Mouse (Mus musculus) left cerebral cortex, postnatal 36 days (tissue): ENCODE data around the gene Sox6. TPM values are rescaled to one million over a fixed set of nuclear protein-coding genes. Genes with fewer than 3 reads are reported as not detected.
A peak's percentile ranks its signal among the peaks of the same experiment; 100 is the strongest.
"Not testable (repeated sequence)": the region's sequence is repeated elsewhere in the genome, so short reads cannot be mapped to it uniquely, and the experiment has no call there.

Experiments used
- DNase-seq, 2 experiments: peaks; one replicate each; pipeline ENCODE4 v3.0.0; 2021 to 2022; ENCODE audit warnings: low spot score in 2 of 2, mixed read lengths in 1 of 2
- intact Hi-C: fragments of 180-260 bp; cut with DNase I; formaldehyde crosslinking; loops from one replicate; pipeline ENCODE4 v1.15.1; 2025
- total RNA-seq, 2 experiments: library from RNA; stranded (reverse); gene quantifications; 2 replicates each; pipeline ENCODE4 v1.2.3; 2021

Sox6 gene
- 10 to 100 TPM; 25.8 to 32.7 TPM for total RNA-seq

DNA sequence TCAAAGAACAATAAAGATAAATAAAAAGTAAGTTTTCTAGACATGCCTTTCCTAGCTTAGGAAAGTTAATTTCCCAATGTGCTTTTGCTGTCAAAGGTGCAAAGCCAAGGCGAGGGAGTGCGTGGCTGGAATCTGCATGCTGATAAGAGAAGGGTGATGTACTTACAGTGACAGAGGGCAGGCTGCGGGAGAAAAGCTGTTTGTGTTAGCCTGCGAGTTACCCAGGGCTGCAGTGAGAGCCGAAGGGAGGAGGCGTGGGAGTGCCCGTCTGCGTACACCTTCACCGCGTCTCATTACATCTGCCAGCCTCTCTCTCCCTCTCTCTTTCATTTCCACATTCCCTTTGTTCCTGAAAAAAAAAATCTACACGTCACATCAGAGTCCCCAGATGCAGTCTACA is at the start of gene Sox6:
Gene Sox6, minus strand, starts transcription at position 286 of the 400 bp plus-strand sequence.
- DNase-seq, result no peak
- intact Hi-C loops, result loop anchor here (5.0 kb wide), 1 partner anchor 671 kb away; no protein-coding TSS in a partner anchor

- intact Hi-C loops, DNase-seq: not testable (repeated sequence)
Measured at GRCm38 (mm10) chr7:116084366-116084765, 45.8 kb upstream of the Sox6 start, which contains the start of gene Gm4353. Gene Gm4353 (minus strand): TSS chr7:116084635.

GRCm38 (mm10) chr7:116060739-116061138 is 22.1 kb upstream of the Sox6 start:
- no peak for DNase-seq
- intact Hi-C loops, result no loop called here

GRCm38 (mm10) chr7:116040470-116041019 is 1.9 kb upstream of the Sox6 start:
- no peak for DNase-seq
- intact Hi-C loops, result loop anchor here (2.0 kb wide), 1 partner anchor 824 kb away; no protein-coding TSS in a partner anchor

DNA sequence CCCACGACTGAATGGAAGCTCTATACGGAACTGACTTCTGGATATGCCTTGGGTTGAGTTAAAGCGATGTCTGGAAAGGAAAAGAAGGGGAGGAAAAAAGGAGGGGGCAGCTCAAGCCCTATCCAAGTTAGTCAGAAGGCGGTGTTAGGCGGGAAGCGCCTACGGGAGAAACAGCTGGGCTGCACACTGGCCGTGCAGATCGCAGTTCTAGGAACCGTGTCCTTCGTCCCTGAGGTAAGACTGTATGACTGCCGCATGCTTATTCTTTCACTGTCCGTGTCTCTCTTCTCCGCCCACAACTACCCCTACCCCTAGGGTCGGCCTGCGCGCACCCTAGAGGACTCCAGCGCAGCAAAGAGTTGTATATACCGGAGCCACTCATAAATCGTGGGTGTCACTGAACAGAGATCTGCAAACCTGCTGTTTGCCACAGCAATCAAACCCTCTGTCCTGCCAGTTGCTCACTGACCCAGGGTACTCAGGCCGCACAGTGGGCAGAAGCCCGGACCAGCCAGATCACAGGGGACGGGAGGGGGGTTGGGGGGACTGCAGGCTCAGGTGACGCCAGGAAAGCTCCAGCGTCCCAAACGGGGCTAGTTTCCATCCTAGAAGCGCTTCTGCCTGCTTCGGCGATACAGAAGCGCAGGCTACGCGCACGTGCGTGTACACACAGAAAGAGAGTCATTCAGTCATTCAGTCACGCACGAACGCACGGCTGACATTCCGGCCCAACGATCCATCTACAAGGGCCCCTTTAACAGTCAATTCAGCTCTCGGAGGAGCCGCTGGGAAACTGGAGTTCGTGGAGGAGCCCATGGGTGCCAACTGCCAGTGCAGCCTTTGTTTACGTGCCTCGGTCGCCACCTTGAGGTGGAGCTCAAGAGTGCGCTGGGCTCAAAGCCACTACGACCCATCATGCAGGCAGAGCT is 1.2 kb upstream of the Sox6 start:
- intact Hi-C loops, result loop anchor here (2.0 to 5.0 kb wide), 2 partner anchors 673 to 823 kb away; no protein-coding TSS in a partner anchor
- DNase-seq, result peak; percentile 80 to 86

DNA sequence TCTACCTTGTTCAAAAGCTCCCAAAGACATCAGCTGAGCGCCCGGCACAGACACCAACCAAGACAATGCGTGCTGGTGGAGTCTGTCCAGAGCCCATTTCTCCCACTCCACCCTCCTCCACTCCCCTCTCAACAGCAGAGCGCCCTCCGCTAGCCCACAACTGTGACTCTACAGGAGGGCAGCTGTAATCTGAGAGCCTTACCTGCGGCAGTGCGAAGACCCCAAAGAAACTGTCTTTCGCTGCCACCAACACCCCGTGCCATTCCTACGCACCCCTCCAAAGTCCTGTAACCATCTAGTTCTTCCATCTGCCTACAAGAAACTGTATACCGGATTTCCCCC is 571 bp upstream of the Sox6 start, which contains the start of gene 1110004F10Rik:
Gene 1110004F10Rik, plus strand, starts transcription at position 202 of the 342 bp plus-strand sequence.
- intact Hi-C loops, result loop anchor here (5.0 kb wide), 1 partner anchor 672 kb away; no protein-coding TSS in a partner anchor
- peak in 1 of 2 experiments; percentile 20 for DNase-seq

GRCm38 (mm10) chr7:116038024-116038423 is 572 bp downstream of the Sox6 start:
- no peak for DNase-seq
- intact Hi-C loops, result loop anchor here (5.0 kb wide), 1 partner anchor 671 kb away; no protein-coding TSS in a partner anchor

DNA sequence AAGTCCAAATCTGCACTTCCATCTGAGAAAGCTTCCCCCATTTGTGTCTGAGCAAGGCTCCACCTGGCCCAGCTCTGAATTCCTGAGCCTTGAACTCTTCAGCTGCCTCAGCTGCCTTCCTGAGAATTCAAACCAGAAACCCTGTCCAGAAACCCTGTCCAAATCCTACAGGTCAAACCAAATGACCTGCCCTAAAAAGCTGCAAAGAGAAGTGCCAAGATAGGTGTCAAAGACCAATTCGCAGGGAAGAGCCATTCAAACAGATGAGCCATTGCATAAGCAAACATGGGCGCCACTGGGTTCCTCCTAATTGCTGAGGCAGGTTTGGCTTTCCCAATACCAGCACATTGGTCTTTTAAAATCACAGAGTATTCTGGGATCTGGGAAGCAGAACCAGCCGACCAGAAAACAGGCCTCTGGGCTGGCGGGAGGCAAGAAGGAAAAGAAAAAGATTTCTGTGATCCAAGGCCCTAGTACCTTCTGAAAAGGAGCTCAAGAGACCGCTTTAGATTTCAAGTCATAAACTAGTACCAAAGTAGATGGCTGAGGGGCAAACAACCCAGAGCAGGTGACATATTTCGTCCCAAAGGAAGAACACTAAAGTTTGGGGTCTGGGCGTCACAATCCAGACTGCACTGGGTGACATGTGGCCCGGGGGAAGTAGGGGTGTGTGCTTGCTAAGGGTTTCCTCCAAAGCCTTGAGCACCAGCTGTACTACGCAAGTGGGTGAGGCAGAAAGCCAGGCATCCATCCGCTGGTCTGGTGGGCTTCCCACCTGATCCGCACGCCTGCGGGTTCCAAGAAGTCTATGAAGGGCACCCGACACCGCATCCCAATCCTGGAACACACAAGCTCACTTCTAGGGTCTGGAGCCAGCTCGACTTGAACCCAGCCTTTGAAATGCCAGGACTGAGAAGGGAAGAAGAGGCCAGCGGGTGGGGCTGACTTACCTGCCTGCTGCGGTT is 1.7 kb downstream of the Sox6 start:
- intact Hi-C loops, result loop anchor here (5.0 kb wide), 1 partner anchor 670 kb away; no protein-coding TSS in a partner anchor
- DNase-seq, result no peak

DNA sequence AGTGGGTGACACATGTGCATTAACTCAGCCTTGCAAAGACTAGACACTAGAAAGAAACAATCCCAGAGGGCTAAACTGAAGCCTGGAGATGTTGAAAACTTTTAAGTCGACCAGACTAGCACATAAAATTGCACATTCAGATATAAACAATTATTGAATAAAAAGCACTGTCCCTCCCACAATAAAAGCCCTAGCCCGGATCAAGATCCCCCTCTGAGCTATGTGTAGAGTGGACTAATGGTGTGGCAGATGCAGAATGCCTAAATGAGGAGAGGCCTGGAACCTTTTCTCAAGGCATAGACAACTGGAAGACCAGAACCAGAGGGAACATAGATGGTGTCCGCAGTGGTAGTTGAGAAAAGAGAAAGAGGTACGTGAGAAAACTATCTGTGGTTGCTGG is 3.1 kb downstream of the Sox6 start:
- no peak for DNase-seq
- intact Hi-C loops, result loop anchor here (5.0 kb wide), 1 partner anchor 668 kb away; no protein-coding TSS in a partner anchor

DNA sequence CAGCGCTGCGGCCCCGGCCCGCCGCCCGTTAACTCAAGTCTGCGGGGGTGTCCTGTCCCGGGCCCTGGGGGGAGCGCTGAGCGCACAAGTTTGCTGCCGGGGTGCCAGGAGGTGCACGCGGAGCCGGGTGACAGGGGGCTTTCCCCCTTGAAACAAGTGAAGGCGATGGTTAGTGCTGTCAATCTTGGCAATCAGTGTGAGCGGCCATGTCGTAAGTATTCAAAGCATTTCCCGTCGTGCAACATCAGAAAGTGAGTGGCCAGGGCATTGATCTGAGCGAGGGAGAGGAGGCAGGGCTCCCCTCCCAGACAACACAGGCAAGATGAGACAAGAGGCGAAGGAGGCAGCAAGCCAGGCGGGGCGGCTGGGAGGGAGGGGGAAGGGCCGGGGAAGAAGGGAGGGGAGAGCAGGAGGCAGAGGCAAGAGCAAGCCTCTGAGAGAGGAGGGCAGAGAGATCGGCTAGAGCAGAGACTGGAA is 4.3 kb downstream of the Sox6 start:
- peak in 1 of 2 experiments; percentile 13 for DNase-seq
- intact Hi-C loops, result loop anchor here (5.0 kb wide), 3 partner anchors 207 to 1162 kb away; no protein-coding TSS in a partner anchor

DNA sequence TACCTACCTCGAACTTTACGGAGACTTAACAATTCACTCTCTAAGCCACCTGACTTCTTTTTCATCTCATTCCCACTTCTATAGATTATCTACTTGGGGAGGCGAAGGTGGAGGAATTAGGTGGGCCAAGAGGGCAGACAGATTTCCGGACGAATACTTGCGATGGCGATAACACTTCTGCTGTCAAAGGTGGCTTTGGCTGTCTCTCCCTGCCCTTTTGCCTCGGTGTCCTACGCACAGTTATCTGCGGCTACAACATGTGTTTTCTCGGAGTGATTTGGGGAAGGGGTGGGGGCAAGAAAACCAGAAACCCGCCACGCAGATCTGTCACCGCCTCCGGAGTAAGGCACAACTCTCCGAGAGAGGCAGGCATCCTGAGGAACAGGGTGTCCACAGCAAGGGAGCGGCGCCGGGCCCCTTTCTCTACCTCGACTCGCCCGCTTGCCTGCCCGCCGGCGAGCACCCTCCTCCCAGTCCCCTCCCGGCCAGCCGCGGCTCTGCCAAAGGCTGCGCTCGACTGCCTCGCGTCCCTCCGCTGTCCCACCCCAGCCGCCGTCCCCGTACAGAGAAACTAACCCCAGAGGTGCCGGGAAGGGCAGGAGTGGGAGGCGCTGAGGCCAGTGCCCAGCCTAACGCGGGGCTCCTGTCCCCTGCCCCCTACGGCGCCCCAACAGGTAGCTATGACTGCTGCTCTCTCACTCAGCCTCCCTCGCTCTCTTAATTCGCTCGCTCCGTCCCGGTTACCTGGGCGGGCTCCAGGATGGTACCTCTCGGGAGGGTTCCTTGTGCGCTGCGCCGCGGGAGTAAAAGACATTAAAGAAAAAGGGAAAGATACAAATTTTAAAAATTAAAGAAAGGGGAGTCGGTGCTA is 5.0 kb downstream of the Sox6 start:
- DNase-seq, result peak; percentile 32 to 48
- intact Hi-C loops, result loop anchor here (5.0 kb wide), 3 partner anchors 206 to 1161 kb away; no protein-coding TSS in a partner anchor

GRCm38 (mm10) chr7:116032596-116033307 is 5.8 kb downstream of the Sox6 start:
- peak; percentile 44 to 66 for DNase-seq
- intact Hi-C loops, result loop anchor here (5.0 kb wide), 3 partner anchors 205 to 1160 kb away; no protein-coding TSS in a partner anchor

DNA sequence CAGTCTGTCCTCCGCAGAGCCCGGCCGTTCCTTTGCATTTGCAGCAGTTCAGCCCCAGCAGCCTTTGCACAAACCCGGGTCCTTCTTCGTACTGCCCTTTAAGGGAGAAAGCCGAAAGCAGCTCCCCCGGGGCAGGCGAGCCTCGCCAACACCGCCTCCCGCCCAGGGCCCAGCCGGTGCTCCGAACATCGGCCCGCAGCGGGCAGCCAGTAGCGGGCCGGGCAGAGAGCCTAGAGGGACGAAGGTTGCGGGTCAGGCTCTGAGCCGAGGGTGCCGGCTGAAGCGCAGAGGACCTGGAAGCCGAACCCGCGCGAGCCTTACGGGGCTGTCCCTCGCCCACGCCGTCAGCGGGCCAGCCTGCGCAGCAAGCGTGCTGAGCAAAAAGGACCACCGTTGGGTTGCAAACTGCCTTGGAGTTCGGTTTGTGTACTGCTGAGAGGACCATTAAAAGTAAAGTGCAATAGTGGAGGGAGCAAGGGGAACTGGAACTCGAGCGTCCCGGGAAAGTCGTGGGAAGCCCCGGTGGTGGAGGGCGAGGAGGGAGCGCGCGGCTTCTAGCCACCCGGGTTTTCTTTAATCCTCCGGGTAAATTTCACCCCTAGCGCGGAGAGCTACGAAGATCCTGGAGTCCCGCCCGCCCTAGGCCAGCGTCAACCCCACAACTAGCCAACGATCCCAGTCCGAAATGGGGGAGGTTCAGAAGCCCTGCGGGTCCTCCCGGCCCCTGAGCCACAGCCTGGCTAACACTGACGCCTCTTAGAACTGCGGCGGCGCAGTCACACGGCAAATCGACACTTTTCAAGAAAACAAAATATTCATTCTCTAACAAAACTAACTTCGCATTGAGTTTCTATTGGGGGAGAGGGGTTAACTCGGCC is 6.6 kb downstream of the Sox6 start:
- intact Hi-C loops, result loop anchor here (5.0 kb wide), 3 partner anchors 205 to 1160 kb away; no protein-coding TSS in a partner anchor
- DNase-seq, result peak; percentile 29 to 32

- no peak for DNase-seq
- intact Hi-C loops, result loop anchor here (5.0 kb wide), 3 partner anchors 204 to 1159 kb away; no protein-coding TSS in a partner anchor
Measured at GRCm38 (mm10) chr7:116031388-116031717, 7.2 kb downstream of the Sox6 start.

DNA sequence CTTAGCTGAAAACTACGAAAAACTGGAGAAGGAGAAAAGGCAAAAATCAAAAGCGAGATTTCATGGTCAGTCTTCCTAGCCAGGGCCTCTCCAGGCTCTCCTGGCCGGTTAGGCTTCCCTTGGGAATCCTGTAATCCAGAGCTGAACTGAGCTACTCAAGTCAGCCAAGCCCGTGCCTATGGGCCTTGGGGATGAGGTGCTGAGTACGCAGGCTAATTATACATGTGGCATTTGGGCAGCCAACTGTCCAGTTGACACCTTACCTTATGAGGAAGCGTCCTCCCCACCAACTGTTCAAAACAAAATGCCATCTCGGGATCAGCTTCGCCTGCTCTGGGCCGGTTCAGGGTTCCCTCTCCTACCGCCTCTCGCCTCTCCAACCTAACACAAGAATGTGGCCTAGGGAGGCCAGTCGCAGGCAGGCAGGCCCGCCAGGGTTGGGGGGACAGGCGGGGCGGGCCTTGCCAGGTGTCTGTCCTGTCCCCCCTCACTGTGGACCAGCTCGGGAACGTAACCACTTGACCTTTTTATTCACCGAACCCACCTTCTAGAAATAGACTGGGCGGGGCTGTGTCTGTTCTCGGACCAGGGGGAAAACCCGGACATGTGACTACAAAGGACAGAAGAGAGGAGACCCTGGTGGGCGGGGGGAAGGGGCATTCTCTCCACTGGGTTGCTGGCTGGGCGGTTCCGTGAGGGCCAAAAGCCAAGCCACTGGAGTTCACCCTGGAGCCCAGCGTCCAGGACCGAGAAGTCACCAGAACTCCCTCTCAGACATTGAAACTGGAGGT is 7.8 kb downstream of the Sox6 start:
- peak in 1 of 2 experiments; percentile 19 for DNase-seq
- intact Hi-C loops, result loop anchor here (5.0 kb wide), 3 partner anchors 203 to 1158 kb away; no protein-coding TSS in a partner anchor
